Mouse (Mus musculus): Measurements from ENCODE around the gene Samd4b.
A peak's percentile ranks its signal among the peaks of the same experiment; 100 is the strongest.

The Samd4b gene

DNA sequence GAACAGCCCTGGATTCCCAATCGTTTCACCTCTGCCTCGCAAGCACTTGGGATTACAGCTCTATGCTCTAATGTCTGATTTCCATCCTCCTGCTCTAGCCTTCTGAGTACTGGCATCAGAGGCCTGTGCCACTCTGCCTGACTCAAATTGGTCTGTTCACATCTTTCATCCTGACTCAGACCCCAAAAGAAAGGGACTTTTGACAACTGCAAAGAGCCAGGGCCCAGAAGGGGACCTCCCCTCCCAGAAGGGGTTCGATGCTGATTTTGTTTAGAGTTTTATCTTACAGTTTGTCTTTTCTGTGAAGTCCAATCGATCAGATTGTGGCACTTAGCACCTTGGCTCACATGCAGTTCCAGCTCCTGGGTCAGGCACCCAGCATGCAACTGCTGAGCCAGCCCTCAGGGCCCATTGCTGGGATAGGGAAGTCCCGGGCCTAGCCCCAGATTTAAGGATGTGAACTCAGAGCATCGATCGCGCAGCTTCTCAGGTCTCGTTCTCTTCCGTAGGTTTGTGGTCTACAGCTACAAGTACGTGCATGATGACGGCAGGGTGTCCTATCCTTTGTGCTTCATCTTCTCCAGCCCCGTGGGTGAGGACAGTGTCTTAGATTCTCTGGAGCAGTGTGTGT lies 153.5 kb downstream of the Samd4b start:
- DNase-seq (ENCODE audit: low spot score): no peak

GRCm38 (mm10) chr7:28442688-28443087 lies 155.3 kb downstream of the Samd4b start:
- no peak for DNase-seq (ENCODE audit: low spot score)

DNA sequence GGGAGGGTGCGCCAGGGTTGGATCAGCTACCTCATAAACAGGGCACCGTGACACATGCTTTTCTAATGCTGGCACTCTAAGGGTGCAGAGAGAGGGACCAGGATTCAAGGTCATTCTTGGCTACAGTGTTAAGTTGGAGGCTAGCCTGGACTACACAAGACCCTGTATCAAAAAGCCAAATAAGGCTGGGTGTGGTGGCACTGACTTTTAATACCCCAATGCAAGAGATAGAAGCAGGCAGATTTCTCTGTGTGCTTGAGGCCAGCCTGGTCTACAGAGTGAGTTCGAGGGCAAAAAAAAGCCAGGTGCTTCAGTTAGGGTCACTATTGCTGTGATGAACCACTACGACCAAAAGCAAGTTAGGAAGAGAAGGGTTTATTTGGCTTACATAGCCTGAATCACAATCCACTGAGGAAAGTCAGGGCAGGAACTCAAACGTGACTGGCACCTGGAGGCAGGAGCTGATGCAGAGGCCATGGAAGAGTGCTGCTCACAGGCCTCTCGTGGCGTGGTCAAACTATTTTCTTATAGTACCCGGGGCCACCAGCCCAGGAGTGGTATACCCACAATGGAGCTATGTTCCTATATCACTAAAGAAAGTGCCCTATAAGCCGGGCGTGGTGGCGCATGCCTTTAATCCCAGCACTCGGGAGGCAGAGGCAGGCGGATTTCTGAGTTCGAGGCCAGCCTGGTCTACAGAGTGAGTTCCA lies 156.0 kb downstream of the Samd4b start:
- DNase-seq (ENCODE audit: low spot score): no peak

- DNase-seq (ENCODE audit: low spot score): no peak
Measured at GRCm38 (mm10) chr7:28440739-28441138, 157.2 kb downstream of the Samd4b start.

DNA sequence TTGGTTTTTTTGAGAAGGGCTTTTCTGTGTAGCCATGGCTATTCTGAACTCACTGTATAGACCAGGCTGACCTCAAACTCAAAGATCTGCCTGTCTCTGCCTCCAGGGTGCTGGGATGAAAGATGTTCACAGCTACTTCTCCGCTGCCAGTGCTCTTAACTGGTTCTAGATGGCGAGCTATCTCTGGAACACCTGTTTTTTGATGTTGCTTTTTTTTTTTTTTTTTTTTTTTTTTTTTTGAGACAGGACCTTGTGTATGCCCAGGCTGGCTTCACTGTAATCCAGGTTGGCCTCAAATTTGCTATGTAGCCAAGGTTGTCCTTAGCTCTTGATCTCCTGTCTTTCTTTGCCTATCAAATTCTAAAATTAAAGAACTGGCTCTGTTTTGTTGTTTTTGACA lies 159.2 kb downstream of the Samd4b start:
- no peak for DNase-seq (ENCODE audit: low spot score)

DNA sequence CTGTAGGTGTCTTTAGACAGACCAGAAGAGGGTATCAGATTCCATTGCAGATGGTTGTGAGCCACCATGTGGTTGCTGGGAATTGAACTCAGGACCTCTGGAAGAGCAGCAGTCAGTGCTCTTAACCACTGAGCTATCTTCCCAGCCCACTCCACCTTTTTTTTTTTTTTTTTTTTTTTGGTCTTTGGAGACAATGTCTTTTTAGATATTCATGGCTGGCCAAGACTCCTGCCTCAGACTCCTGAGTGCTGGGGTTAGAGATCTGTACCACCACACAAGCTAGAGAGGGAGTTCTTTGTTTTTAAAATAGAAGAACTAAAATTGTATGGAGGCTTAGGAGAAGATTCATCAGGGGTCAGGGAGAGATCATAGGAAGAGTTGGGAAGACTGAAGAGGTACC lies 160.0 kb downstream of the Samd4b start:
- DNase-seq (ENCODE audit: low spot score): no peak

- peak; percentile 92 for DNase-seq (ENCODE audit: low spot score)
Measured at GRCm38 (mm10) chr7:28436932-28437570, 160.9 kb downstream of the Samd4b start, which contains the start of gene Gmfg. Gene Gmfg (plus strand): TSS chr7:28437447.

DNA sequence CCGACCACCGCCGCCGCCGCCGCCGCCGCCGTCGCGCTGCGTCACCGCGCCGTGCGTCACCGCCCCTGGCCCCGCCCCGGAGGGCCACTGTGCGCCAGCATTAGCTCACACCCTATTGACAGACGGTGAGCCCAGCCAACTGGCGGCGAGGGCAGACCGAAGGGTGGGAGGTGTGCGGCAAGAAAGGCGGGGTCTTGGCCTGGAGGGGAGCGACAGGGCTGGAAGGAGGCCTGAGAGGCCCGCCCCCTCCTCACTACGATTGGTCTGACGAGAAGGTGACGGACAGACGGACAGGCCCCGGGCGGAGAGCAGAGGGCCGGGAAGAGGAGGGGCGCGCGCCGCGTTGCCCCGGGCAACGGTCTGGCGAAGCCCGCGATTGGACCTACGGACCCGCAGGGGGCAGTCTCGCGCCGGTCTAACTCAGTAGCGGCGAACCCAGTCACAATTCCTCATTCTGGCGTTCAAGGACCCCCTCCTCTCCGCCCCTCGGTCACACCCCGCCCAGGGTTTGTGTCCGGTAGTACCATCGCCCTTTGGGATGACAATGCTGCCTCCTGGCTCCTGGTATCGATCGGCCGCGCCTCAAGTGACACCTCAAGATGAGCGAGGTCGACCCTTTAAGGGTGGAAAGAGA lies 161.6 kb downstream of the Samd4b start:
- DNase-seq (ENCODE audit: low spot score): peak; percentile 99

DNA sequence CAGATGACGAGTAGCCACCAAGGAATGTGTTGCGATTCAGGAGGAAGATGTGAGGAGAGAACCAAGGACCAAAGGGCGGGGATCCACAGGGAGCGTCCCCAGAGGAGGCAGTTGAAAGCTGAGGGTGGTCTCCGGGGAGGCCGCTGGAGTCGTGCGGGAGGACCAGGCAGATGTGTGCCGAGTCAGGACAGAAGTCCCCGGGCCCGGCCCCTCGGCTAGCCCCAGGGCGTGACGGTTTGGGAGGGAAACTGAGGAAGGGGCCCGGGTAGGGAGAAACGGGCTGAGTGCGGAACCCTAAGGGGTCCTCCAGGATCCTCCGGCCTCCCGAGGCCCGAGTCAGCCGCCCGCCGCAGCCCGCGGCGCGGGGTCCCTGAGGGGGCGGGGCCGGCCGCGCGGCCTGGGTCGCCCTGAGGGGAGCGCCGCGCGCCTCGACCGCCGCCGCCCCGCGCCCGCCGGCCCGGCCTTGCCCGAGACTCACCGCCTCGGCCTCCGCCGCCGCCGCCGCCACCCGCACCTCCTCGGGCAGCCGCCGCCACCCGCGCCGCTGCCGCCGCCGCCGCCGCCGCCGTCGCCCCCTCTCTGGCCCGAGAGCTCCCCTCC lies 162.2 kb downstream of the Samd4b start:
- no peak for DNase-seq (ENCODE audit: low spot score)

- no peak for DNase-seq (ENCODE audit: low spot score)
Measured at GRCm38 (mm10) chr7:28432252-28432651, 165.7 kb downstream of the Samd4b start.

GRCm38 (mm10) chr7:28430512-28430911 lies 167.4 kb downstream of the Samd4b start:
- no peak for DNase-seq (ENCODE audit: low spot score)

- DNase-seq (ENCODE audit: low spot score): no peak
Measured at GRCm38 (mm10) chr7:28427738-28428137, 170.2 kb downstream of the Samd4b start.

GRCm38 (mm10) chr7:28423018-28423417 lies 174.9 kb downstream of the Samd4b start:
- no peak for DNase-seq (ENCODE audit: low spot score)

DNA sequence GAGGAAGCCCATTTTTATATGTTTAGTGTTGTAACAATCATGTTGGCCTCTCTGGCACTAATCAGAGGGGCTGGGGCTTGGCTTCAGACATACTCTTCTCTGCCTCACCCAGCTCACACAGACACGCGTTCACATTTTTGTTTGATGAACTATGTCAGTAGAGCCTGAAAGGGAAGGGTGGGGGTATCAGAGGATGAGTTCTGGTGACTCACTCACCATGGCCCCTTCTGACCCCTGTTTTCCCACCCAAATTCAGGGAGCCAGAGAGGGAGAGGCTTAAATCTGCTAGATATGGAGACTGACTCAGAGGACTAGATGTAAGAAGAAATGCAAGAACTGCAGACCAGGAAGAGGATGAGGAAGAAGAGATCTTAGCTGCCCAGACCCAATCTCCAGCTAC lies 178.5 kb downstream of the Samd4b start:
- no peak for DNase-seq (ENCODE audit: low spot score)

DNA sequence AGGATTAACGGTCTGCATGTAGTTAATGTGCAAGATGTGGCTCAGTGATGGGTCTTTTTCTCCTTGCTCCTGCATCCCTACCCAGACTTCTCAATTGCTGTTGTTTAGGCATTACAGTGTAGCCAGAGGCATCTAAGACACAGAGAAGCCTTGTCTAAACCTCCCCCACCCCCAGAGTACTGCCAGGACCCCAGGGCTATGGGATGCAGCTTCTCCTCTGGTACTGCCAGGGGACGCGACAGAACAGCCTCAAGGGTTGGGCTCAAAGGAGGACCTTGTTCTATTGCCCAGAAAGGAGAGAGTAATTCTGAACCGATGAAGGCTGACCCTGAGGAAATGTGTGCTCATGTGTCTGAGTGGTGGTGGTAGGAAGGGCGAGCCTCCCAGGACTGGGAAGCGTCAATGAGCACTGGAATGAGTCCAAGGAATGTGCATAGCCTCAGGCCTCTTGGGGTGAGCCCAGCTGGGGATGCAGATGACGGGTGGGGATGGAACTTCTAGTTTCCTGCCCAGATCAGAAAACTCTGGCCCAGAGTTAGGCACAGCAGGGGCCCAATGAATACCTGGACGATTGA lies 179.8 kb downstream of the Samd4b start:
- no peak for DNase-seq (ENCODE audit: low spot score)

DNA sequence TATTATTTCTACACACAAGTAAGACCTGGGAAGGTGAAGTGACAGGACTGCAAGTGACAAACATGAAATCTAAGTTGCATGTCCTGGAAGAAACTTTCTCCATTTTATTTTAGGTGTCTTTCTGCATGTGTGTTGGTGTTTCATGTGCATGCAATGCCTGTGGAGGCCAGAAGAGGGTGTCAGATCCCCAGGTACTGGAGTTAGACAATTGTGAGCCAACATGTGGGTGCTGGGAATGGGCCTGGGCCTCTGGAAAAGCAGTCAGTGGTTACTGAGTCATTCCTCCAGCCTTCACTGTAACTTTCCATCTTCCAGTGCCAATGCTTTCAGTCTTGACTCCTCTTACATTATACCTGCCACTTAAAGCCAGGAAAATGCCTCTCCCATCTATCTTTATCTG lies 180.6 kb downstream of the Samd4b start:
- DNase-seq (ENCODE audit: low spot score): no peak

GRCm38 (mm10) chr7:28412826-28413225 lies 185.1 kb downstream of the Samd4b start:
- no peak for DNase-seq (ENCODE audit: low spot score)

- no peak for DNase-seq (ENCODE audit: low spot score)
Measured at GRCm38 (mm10) chr7:28410841-28411475, 187.0 kb downstream of the Samd4b start.

- DNase-seq (ENCODE audit: low spot score): no peak
Measured at GRCm38 (mm10) chr7:28401942-28402341, 196.0 kb downstream of the Samd4b start.

- DNase-seq (ENCODE audit: low spot score): no peak
Measured at GRCm38 (mm10) chr7:28401030-28401429, 196.9 kb downstream of the Samd4b start.

DNA sequence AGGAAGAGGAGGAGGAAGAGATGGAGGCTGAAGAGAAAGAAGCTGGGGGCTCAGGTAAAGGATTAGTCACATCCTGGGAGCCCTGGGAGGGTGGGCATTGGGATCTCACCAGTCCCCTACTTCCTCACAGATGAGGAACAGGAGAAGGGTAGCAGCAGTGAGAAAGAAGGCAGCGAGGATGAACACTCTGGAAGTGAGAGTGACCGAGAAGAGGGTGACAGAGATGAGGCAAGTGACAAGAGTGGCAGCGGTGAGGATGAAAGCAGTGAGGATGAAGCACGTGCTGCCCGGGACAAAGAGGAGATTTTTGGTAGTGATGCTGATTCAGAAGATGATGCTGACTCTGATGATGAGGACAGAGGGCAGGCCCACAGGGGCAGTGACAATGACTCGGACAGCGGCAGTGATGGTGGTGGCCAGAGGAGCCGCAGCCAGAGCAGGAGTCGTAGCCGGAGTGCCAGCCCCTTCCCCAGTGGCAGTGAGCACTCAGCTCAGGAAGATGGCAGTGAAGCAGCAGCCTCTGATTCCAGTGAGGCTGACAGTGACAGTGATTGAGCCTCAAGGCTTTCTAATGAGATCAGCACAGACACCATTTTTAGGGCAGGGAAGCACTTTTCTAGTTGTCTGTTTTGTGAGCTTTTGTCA lies 199.1 kb downstream of the Samd4b start:
- no peak for DNase-seq (ENCODE audit: low spot score)

Data from embryo, embryonic 10.5 days (tissue).